Mouse (Mus musculus) left cerebral cortex, adult 9 months (tissue): ENCODE measurements around the gene Fap.

ENCODE experiments used
- DNase-seq, 2 experiments: peaks; one replicate each; pipeline ENCODE4 v3.0.0; 2022; ENCODE audit warnings: low spot score in 2 of 2

Fap gene

DNA sequence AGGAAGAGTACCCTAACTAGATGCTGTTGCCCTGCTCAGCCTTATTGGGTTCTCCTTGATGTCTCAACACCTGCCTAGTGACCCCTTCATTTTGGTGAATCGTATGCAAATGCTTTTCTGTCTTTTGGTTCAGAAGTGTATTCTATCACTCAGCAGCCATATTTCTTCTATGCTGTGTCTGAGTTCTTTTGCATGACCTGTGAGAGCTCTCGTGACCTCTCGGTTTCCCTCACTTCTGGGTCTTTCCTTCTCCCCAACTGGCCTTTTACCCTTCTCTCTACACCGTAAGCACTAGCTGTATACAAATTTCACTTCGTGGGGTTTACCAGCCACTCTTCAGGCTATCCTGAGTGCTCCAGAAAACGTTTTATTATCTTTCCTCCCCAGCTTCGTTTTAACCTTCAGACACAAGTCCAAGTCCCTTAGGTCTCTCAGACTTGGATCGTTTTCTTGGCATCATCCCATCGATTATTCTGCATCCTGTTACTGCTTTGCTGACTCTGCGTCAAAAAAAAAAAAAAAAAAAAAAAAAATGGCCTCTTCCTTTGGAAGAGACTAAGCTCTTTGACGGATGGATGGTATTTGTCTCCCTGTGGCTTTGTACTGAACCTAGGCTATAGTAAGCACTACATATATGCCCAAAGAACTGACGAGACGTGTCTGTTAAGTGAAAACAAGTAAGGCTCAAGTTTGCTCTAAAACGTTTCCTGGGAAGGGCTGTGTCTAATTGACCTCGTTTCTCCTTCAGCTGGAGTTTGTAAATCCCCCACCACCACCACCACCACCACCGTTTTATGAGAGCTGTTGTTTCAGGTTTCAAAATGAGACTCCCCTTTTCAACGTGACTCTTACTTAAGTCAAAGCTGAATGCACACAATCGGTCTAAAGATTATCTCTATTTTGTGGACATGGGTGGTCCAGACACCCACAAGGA, 114.4 kb downstream of the Fap start:
- no peak for DNase-seq

DNA sequence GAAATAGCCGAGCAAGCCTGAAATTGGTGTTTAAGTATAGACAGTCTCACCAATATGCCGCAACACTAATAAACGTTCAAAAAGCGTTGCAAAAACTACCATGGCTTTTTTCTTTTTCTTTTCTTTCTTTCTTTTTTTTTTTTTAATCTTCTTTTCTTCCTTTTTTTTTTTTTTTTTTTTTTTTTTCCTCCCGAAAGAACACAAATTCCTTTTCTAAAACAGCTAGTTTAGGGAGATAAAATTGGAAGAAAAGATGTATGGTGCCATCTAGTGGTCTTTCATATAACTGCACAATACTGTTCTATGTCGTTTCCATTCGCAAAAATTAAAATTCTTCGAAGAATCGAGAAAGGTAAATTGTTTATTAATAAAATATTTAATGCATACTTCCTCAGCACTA, 115.8 kb downstream of the Fap start:
- no peak for DNase-seq

DNA sequence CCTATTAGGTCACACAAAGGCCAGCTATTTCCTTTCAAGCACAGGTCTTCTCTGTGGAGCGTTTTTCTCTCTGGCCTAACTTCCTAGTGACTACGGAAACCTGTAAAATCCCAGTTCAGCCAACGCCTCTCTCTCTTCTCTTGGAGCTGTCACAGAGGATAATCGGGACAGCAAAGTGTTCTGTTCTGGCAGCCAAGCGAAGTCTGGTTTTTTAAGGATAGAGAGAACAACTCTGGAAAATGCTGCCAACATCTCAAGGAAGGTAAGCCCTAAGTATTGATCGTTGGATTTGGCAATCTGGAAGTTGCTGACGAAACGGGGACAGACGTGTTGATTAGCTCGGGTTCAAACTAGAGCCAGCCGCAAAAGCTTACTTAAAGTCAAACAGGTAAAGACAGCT, 118.9 kb downstream of the Fap start:
- DNase-seq, result peak in 1 of 2 experiments; percentile 25

DNA sequence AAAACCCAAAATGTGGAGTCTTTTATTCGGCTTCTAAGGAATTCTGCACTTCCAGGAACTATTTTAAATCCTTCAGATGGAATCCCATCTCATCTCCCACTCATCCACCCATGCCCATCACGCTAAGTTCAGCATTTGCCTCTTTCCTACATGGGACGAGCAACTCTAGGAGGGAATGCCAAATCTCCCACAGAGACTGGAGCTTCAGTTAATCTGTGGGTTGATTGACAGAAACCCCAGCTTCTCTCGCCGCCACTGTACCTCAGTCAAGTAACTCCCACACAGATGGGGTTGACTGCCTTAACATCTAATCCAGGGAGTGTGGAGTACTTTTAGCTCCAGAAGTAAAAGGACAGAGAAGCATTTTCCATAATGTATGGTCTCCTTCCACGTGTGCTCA, 119.8 kb downstream of the Fap start:
- peak; percentile 50 to 55 for DNase-seq
